Mouse (Mus musculus): ENCODE data around the gene Dgkg. TPM values are rescaled to one million over a fixed set of nuclear protein-coding genes. Genes with fewer than 3 reads are reported as not detected.

Dgkg gene
- total RNA-seq, 1 experiment from 2014 or later = 17.9 TPM

GRCm38 (mm10) chr16:22497976-22498375 is 159.0 kb downstream of the Dgkg start:
- no peak for ATAC-seq (replicated peaks in 1 of 2; ENCODE audit: insufficient read depth in 1 of 2, low FRiP score in 2 of 2, low TSS enrichment in 1 of 2, low read depth in 1 of 2, poor library complexity in 2 of 2, severe bottlenecking in 2 of 2)

DNA sequence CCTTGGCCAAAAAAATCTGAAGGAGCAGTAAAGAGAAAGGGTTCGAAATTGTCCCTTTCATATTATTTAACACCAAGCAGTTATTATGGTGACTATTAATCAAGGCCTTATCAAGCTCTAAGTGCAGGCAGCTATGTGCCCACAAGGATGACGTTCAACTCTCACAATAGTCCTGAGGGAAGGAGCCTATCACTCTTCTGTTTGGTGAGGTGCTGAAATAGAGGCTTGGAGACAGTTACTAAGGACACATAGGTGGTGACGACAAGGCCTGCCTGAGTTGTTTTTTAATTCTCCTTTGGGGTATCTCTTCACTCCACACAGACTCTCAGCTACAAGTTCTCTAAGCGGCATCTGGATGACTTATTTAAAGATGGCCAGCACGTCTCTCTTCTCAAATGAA is 161.8 kb downstream of the Dgkg start:
- no peak for ATAC-seq (replicated peaks in 1 of 2; ENCODE audit: insufficient read depth in 1 of 2, low FRiP score in 2 of 2, low TSS enrichment in 1 of 2, low read depth in 1 of 2, poor library complexity in 2 of 2, severe bottlenecking in 2 of 2)

DNA sequence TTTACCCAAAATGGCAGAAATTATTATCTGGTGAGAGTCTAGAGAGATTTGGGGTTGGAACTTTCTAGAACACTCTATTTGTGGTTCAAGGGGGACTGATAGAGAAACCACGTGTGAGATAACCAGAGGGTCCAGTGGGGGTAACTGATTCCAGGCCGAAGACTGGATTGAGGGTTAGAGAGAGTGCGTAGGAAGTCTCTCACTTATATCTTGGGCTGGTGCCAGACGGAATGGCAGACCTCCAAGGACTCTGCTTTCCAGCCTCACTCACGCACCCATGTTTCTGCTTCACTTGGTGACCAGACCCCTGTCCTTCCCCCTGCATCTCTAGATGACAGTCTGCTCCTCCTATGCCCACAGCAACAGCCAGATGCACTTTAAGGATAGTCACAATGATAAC is 162.2 kb downstream of the Dgkg start:
- no peak for ATAC-seq (replicated peaks in 1 of 2; ENCODE audit: insufficient read depth in 1 of 2, low FRiP score in 2 of 2, low TSS enrichment in 1 of 2, low read depth in 1 of 2, poor library complexity in 2 of 2, severe bottlenecking in 2 of 2)

DNA sequence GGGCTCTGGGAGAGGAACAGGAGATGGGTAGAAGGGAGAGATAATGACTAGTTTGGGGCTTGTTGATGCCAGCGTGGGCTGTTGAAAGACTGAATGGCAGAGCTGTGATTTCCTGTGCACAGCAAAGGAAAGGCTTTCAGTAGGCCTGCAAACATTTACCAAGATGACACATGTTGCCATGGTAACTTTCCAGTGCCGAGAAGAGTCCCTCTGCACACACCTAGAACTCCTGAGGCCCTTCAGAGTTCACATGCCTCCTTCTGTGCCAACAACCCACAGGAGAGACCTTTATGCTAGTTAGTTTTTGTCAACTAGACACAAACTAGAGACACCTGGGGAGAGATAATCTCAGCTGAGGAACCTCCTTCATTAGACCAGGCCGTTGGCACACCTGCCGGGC is 163.6 kb downstream of the Dgkg start:
- ATAC-seq (replicated peaks in 1 of 2; ENCODE audit: insufficient read depth in 1 of 2, low FRiP score in 2 of 2, low TSS enrichment in 1 of 2, low read depth in 1 of 2, poor library complexity in 2 of 2, severe bottlenecking in 2 of 2) = no peak

DNA sequence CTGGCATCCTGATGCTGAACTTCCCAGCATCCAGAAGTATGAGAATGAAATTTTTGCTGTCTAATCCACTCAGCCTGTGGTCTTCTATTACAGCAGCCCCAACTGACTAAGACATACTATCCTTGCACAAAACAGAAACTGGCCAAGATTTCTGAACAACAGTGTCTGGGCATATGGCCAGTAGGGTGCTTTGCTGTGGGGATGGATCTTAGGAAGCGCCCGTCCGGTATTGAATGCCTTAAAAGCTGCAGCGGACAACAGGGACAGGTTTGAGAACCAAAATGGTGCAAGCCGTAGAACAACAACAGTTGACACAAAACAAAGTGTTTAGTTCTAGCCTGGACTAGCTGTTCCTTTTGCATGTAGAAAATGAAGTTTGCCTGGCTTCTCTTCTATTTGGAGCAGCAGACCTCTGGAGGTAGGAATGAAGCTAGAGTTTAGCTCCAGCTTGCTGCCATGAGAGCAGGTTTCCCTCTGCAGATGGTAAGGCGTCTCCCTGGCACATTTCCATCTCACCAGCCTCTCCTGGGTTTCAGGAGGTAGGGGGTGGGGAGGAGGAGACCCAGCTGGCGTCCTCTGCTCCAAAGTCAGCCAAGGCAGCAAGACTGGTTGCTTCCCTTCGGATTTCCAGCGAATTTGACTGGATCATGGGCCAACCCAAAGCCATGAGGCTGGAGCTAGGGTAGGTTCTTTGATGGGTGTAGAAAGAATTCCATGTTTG is 165.4 kb downstream of the Dgkg start:
- ATAC-seq (replicated peaks in 1 of 2; ENCODE audit: insufficient read depth in 1 of 2, low FRiP score in 2 of 2, low TSS enrichment in 1 of 2, low read depth in 1 of 2, poor library complexity in 2 of 2, severe bottlenecking in 2 of 2) = no peak

DNA sequence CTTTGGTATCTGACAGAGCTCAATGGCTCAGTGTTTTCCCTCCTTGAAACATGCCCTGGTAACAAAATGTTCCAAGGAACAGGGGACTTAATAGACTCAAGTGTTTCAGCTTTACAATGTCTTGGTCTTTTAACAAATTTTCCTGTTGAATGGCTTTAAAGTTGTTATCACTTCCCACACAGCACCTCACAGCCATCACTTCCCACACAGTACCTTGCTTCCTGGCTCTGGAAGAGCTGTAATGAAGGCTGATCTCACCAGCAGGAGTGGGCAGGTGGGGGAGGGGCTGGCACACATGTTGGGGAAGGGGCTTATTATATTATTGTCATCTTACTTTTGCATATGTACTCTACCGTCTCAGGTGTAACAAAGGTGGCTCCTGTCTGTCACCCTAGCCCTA is 173.1 kb downstream of the Dgkg start:
- ATAC-seq (replicated peaks in 1 of 2; ENCODE audit: insufficient read depth in 1 of 2, low FRiP score in 2 of 2, low TSS enrichment in 1 of 2, low read depth in 1 of 2, poor library complexity in 2 of 2, severe bottlenecking in 2 of 2) = no peak

- ATAC-seq (replicated peaks in 1 of 2; ENCODE audit: insufficient read depth in 1 of 2, low FRiP score in 2 of 2, low TSS enrichment in 1 of 2, low read depth in 1 of 2, poor library complexity in 2 of 2, severe bottlenecking in 2 of 2) = peak; percentile 27 to 36; a peak in 2 of 4 replicates
Observed at GRCm38 (mm10) chr16:22479322-22479721, 177.7 kb downstream of the Dgkg start.

GRCm38 (mm10) chr16:22471728-22472127 is 185.3 kb downstream of the Dgkg start:
- peak in 1 of 2 experiments; percentile 58; a peak in 2 of 4 replicates for ATAC-seq (replicated peaks in 1 of 2; ENCODE audit: insufficient read depth in 1 of 2, low FRiP score in 2 of 2, low TSS enrichment in 1 of 2, low read depth in 1 of 2, poor library complexity in 2 of 2, severe bottlenecking in 2 of 2)

GRCm38 (mm10) chr16:22469385-22469784 is 187.6 kb downstream of the Dgkg start:
- ATAC-seq (replicated peaks in 1 of 2; ENCODE audit: insufficient read depth in 1 of 2, low FRiP score in 2 of 2, low TSS enrichment in 1 of 2, low read depth in 1 of 2, poor library complexity in 2 of 2, severe bottlenecking in 2 of 2) = no peak

GRCm38 (mm10) chr16:22467111-22467510 is 189.9 kb downstream of the Dgkg start:
- no peak for ATAC-seq (replicated peaks in 1 of 2; ENCODE audit: insufficient read depth in 1 of 2, low FRiP score in 2 of 2, low TSS enrichment in 1 of 2, low read depth in 1 of 2, poor library complexity in 2 of 2, severe bottlenecking in 2 of 2)

DNA sequence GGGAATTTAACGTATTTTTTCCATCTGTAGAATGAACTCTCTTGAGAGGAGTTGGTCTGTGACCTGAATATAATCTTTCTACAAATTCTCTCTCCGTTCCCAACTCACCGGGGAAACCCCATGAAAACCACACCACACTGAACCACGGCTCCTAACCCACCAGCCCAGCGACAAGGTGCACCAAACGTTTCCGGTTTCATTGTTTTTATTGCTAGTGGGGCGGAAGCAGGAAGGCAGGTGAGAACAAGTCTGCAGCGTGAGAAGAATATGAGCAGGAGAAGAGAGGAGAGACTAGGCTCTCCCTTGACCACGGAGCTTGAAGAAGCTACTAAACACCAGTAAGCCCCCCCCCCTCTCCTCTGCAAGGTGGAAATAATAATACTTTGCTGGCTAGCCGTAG is 190.6 kb downstream of the Dgkg start:
- ATAC-seq (replicated peaks in 1 of 2; ENCODE audit: insufficient read depth in 1 of 2, low FRiP score in 2 of 2, low TSS enrichment in 1 of 2, low read depth in 1 of 2, poor library complexity in 2 of 2, severe bottlenecking in 2 of 2) = no peak

- ATAC-seq (replicated peaks in 1 of 2; ENCODE audit: insufficient read depth in 1 of 2, low FRiP score in 2 of 2, low TSS enrichment in 1 of 2, low read depth in 1 of 2, poor library complexity in 2 of 2, severe bottlenecking in 2 of 2) = no peak
Observed at GRCm38 (mm10) chr16:22462220-22462619, 194.8 kb downstream of the Dgkg start.

DNA sequence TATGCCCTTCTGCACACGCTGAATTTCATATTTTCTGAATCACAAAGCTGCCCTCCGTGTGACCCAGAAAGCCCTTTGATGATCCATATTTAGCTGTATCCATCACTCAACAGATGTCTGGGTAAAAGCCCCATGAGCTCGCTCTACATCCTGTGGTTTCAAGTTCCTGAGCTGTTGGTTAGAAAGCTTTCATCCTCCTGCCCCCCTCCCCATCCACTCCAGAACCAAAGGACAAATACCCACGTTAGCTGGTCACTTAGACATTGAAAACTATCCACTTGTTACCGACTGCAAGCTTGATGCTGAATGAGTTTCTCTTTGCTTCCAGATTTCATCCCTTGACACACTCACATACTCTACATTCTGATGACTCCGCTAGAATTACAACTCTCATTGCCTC is 195.3 kb downstream of the Dgkg start:
- ATAC-seq (replicated peaks in 1 of 2; ENCODE audit: insufficient read depth in 1 of 2, low FRiP score in 2 of 2, low TSS enrichment in 1 of 2, low read depth in 1 of 2, poor library complexity in 2 of 2, severe bottlenecking in 2 of 2) = 0 out of 4 replicates have a peak, but pooled peaks of 1 of the 2 experiments have one; percentile 22

- peak; percentile 40 to 44; a peak in 1 of 4 replicates for ATAC-seq (replicated peaks in 1 of 2; ENCODE audit: insufficient read depth in 1 of 2, low FRiP score in 2 of 2, low TSS enrichment in 1 of 2, low read depth in 1 of 2, poor library complexity in 2 of 2, severe bottlenecking in 2 of 2)
Observed at GRCm38 (mm10) chr16:22460960-22461359, 196.1 kb downstream of the Dgkg start.

DNA sequence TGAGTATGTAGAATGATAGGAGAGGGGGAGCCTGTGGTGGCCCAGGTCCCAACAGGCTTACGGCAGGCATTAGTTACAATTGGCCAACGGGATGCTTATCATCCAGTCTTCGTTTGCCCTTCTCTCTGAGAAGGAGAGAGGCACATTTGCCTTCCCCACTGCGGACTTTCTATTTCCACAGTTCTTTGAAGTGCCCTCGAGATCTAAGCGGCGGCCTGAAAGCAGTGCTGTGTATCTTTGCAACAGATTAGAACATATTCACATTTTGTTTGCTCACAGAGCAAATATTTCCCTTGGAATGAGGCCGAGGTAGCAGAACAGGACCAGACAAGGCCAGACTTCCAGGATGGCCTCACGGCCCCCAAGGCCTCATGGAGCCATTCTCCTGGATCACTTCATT is 204.9 kb downstream of the Dgkg start:
- no peak for ATAC-seq (replicated peaks in 1 of 2; ENCODE audit: insufficient read depth in 1 of 2, low FRiP score in 2 of 2, low TSS enrichment in 1 of 2, low read depth in 1 of 2, poor library complexity in 2 of 2, severe bottlenecking in 2 of 2)

GRCm38 (mm10) chr16:22448093-22448492 is 208.9 kb downstream of the Dgkg start:
- ATAC-seq (replicated peaks in 1 of 2; ENCODE audit: insufficient read depth in 1 of 2, low FRiP score in 2 of 2, low TSS enrichment in 1 of 2, low read depth in 1 of 2, poor library complexity in 2 of 2, severe bottlenecking in 2 of 2) = no peak

- ATAC-seq (replicated peaks in 1 of 2; ENCODE audit: insufficient read depth in 1 of 2, low FRiP score in 2 of 2, low TSS enrichment in 1 of 2, low read depth in 1 of 2, poor library complexity in 2 of 2, severe bottlenecking in 2 of 2) = no peak
Observed at GRCm38 (mm10) chr16:22444786-22445185, 212.2 kb downstream of the Dgkg start.

DNA sequence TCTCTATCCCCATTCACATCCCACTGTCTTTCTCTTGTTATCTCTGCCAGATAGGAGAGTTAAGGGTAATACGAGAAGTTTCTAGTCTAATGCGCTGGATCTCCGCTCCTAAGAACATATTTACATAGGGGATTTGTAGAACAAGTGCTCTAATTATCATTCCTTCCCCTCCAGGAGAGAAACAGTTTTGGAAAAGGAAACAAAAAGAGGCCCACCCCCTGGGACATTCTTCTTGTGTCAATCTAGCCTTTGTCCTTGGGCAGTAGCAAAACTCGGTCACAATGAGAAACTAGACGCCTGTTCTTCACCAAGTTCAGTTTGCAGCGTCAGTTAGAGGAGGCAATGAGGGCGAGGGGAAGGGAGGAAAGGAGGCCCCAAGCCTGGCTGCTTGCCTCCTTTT is 214.8 kb downstream of the Dgkg start:
- ATAC-seq (replicated peaks in 1 of 2; ENCODE audit: insufficient read depth in 1 of 2, low FRiP score in 2 of 2, low TSS enrichment in 1 of 2, low read depth in 1 of 2, poor library complexity in 2 of 2, severe bottlenecking in 2 of 2) = no peak

DNA sequence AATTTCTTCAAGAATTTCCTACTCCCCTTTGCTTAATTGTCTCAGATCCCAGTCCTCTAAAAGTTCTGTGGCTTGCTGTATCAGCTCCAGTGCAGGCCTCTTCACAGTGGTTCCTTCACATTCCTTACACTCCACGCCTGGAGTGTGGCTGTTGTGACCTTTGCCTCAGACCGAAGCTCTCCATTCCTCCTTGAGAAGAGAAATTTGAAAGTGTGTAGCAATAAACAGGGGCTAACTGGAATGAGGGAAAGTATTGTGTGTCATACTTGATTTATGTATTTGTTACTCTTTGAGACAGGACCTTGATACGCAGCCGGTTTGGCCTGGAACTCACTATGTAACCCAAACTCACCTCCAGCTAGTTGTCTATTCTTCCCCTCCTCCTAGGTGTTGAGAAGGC is 215.7 kb downstream of the Dgkg start:
- no peak for ATAC-seq (replicated peaks in 1 of 2; ENCODE audit: insufficient read depth in 1 of 2, low FRiP score in 2 of 2, low TSS enrichment in 1 of 2, low read depth in 1 of 2, poor library complexity in 2 of 2, severe bottlenecking in 2 of 2)

All from hematopoietic stem cell, adult 5-6 weeks (primary cell).